Mouse (Mus musculus) mouse embryonic stem cell (cell line): ENCODE measurements around the gene Mboat2.

Source experiments
- in situ Hi-C, 2 experiments: fragments of 300-500 bp; cut with MboI; formaldehyde crosslinking; loops; 1 replicate in 1 of 2; 3 replicates in 1 of 2; pipeline ENCODE4 v1.14.3; 2019 to 2020; ENCODE audit warnings: low sequenced_read_pairs in 2 of 2, low pct_unique_long_range_greater_than_20kb in 1 of 2, mixed read lengths in 1 of 2; ENCODE audit not compliant: unreplicated experiment in 1 of 2

Mboat2 gene

GRCm38 (mm10) chr12:24830766-24831152 is at the start of gene Mboat2:
TSS of gene Mboat2 (plus strand) at chr12:24830879.
- in situ Hi-C loops: loop anchor here in 1 of 2 experiments (10.0 kb wide), 1 partner anchor 116 kb away; no protein-coding TSS in a partner anchor

- in situ Hi-C loops: no loop called here
These were observed 46.9 kb upstream of the Mboat2 start for GRCm38 (mm10) chr12:24783735-24784134.

- in situ Hi-C loops: no loop called here
These were observed 44.8 kb upstream of the Mboat2 start for GRCm38 (mm10) chr12:24785882-24786281.

GRCm38 (mm10) chr12:24786316-24786715 is 44.4 kb upstream of the Mboat2 start:
- in situ Hi-C loops: no loop called here

GRCm38 (mm10) chr12:24789659-24790058 is 41.0 kb upstream of the Mboat2 start:
- in situ Hi-C loops: no loop called here

- in situ Hi-C loops: no loop called here
These were observed 19.4 kb upstream of the Mboat2 start for GRCm38 (mm10) chr12:24811230-24811629.

- in situ Hi-C loops: no loop called here
These were observed 18.8 kb upstream of the Mboat2 start for GRCm38 (mm10) chr12:24811906-24812305.

- in situ Hi-C loops: no loop called here
These were observed 7.8 kb upstream of the Mboat2 start for GRCm38 (mm10) chr12:24822831-24823230.

- in situ Hi-C loops: no loop called here
These were observed 6.9 kb upstream of the Mboat2 start for GRCm38 (mm10) chr12:24823636-24824354.

- in situ Hi-C loops: loop anchor here in 1 of 2 experiments (10.0 kb wide), 1 partner anchor 115 kb away; no protein-coding TSS in a partner anchor
These were observed 593 bp upstream of the Mboat2 start for GRCm38 (mm10) chr12:24830086-24830485.

- in situ Hi-C loops: loop anchor here in 1 of 2 experiments (10.0 kb wide), 1 partner anchor 117 kb away; no protein-coding TSS in a partner anchor
These were observed 679 bp downstream of the Mboat2 start for GRCm38 (mm10) chr12:24831153-24831963.

- in situ Hi-C loops: loop anchor here in 1 of 2 experiments (10.0 kb wide), 1 partner anchor 117 kb away; no protein-coding TSS in a partner anchor
These were observed 1.3 kb downstream of the Mboat2 start for GRCm38 (mm10) chr12:24831964-24832427.

- in situ Hi-C loops: loop anchor here in 1 of 2 experiments (10.0 kb wide), 1 partner anchor 118 kb away; no protein-coding TSS in a partner anchor
These were observed 1.8 kb downstream of the Mboat2 start for GRCm38 (mm10) chr12:24832438-24832837.

GRCm38 (mm10) chr12:24837947-24838346 is 7.3 kb downstream of the Mboat2 start:
- in situ Hi-C loops: loop anchor here in 1 of 2 experiments (10.0 kb wide), 1 partner anchor 123 kb away; no protein-coding TSS in a partner anchor

- in situ Hi-C loops: no loop called here
These were observed 10.6 kb downstream of the Mboat2 start for GRCm38 (mm10) chr12:24841115-24841879.

GRCm38 (mm10) chr12:24842299-24842910 is 11.7 kb downstream of the Mboat2 start:
- in situ Hi-C loops: no loop called here

GRCm38 (mm10) chr12:24843395-24844072 is 12.9 kb downstream of the Mboat2 start:
- in situ Hi-C loops: no loop called here
